Mouse (Mus musculus) heart, postnatal 10 days (tissue): ENCODE results near the gene Shisa8. TPM values are rescaled to one million over a fixed set of nuclear protein-coding genes. Genes with fewer than 3 reads are reported as not detected.

ENCODE experiments used
- DNase-seq, 2 experiments: peaks; one replicate each; pipeline ENCODE4 v3.0.0; 2021
- intact Hi-C: fragments of 180-260 bp; cut with DNase I; formaldehyde crosslinking; loops from one replicate; pipeline ENCODE4 v1.15.1; 2025
- total RNA-seq, 2 experiments: library from RNA; stranded (reverse); gene quantifications; 2 replicates each; pipeline ENCODE4 v1.2.3; 2021

Shisa8 gene
- total RNA-seq, 2 experiments from 2014 or later, result 0.36 TPM; not detected in 1

DNA sequence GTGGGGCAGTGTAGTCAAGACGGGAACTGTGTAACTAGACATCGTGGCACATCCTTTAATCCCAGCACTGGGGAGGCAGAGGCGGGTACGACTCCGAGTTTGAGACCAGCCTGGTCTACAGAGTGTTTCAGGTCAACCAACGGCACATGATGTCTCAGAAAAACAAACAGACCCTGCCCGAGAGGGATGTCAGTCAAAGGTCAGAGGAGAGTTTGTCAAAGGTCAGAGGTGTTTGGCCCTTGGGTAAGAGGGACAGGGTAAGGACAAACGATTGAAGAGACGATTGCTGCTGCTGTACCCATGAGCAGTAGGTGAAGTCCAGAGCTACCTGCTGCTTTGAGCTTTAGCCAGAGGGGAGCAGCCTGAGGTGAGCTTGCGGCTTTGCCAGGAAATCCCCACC, 29.0 kb downstream of the Shisa8 start:
- intact Hi-C loops, result no loop called here

DNA sequence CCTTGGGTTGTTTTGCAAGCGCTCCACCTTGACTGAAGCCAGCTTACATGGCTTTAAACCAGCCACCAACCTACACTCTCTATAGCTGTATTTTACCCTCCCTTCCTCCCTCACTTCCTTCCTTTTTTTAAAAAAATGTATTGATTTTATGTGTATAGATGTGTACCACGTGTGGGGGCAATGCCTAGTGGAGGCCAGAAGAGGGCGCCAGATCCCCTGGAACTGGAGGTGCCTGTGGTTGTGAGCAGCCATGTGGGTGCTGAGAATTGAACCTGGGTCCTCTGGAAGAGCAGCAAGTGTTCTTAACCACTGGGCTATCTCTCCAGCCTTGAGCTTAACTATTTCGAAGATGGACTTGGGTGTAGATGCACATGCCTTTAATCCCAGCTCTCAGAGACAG, 30.3 kb downstream of the Shisa8 start:
- no peak for DNase-seq
- intact Hi-C loops, result no loop called here

More for the DNA sequence above, 29.0 kb downstream of the Shisa8 start:
- no peak for DNase-seq

DNA sequence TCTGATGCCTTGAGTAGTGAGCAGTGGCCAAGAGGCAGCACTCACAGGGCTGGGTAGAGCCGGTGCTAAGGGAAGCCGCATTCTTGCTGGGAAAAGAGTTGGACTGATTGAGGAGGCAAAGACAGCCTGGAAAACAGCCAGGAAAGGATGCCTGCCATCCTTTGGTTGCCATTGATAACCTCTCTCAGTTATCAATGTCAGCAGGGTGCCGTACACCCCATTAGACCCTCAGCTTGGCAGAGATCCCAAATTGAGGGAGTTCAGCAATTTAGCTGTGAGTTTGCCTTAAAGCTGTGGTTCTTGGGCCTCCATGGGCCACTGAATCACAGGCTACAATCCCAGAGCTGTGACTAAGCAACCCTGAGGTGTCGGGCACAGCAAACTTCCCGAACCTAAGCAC, 31.5 kb downstream of the Shisa8 start:
- intact Hi-C loops, result no loop called here
- no peak for DNase-seq

DNA sequence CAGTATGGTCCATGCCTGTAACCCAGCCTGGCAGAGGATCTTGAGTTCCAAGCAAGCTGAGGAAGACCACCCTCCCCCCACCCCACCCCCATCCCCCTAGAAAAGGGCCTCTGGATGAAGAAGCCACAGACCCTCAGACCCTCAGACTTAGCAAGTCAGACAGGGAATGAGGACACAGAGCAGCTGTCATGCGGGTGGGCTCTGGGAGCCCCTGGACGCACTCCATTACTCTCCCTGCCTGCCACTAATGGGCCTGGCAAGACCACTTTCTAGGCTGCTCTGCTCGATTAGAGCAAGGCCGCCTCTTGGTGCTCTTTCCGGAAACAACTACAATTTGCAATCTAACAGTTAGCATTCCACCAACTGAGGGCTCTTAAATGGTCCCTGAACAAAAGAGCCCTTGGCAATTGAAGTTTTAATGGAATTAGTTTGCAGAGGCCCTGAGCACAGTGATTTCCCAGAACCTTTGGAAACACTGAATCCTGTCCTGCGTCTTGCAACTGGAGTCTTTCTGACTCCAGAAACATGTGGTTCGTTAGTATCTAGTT, 34.8 kb downstream of the Shisa8 start:
- intact Hi-C loops, result no loop called here
- no peak for DNase-seq

DNA sequence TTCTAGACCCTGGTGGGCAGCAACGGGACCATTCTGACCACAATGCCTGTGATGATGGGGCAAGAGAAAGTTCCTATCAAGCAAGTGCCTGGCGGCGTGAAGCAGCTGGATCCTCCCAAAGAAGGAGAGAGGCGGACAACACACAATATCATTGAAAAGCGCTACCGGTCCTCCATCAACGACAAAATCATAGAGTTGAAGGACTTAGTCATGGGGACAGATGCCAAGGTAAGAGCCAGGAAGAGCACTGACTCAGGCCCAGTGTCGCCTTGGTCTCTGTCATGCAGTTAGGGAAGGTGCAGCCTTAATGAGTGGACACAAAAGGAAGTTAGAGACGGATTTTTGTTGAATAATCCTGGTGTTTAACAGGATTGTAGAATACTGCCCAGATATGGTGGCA, 37.5 kb downstream of the Shisa8 start:
- intact Hi-C loops, result no loop called here
- no peak for DNase-seq

DNA sequence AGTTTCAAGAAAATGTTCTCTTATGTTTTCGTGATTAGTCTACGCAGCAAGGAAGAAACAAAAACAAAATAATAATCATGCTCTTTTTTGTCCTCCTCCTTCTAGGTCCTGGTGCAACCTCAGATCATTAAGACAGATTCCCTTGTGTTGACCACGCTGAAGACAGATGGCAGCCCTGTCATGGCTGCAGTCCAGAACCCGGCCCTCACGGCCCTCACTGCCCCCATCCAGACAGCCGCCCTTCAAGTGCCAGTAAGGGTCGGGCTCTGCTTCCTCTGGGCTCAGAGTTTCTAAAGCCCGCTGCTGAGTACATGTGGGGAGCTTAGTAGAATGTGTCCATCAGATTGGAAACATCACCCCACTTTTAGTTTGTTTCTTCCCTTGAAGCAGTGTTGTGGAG, 40.0 kb downstream of the Shisa8 start:
- no peak for DNase-seq
- intact Hi-C loops, result no loop called here

DNA sequence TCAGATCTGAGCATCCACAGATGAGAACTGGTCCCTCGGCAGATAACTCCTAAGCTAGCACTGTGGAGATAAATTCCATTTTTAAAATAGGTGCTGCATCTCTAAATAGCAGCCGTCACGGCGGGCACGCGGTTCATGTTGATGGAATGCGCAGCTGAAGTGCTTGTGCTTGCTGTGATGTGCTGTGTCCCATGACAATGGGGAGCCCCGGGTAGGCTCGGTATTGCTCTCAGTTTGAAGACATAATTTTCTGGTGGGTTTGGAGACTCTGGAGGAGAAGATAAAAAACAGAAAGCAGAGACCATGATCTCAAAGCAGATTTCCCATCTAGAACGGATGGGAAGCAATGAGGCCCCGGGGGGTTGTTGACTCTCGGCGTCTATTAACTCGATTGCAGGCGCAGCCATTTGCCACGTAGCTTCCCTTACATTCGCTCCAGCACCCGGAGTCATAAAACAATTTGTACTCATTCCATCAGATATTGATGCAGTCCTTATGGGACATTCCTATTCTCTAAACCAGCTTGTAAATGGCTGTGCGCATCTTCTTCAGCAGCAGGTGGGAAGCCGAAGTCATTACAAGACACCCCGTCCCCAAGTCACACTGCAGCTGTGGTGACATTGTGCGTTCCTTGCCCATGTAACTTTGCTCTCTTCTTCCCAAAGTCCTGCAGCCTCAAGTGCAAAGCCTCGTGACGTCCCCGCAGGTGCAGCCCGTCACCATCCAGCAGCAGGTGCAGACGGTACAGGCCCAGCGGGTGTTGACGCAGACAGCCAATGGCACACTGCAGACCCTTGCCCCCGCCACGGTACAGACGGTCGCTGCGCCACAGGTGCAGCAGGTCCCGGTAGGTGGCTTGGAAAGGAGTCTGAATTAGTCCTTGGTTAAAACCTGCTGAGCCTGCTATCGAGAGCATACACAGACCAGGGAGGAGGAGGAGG, 41.9 kb downstream of the Shisa8 start:
- peak; percentile 32 to 56 for DNase-seq
- intact Hi-C loops, result no loop called here

DNA sequence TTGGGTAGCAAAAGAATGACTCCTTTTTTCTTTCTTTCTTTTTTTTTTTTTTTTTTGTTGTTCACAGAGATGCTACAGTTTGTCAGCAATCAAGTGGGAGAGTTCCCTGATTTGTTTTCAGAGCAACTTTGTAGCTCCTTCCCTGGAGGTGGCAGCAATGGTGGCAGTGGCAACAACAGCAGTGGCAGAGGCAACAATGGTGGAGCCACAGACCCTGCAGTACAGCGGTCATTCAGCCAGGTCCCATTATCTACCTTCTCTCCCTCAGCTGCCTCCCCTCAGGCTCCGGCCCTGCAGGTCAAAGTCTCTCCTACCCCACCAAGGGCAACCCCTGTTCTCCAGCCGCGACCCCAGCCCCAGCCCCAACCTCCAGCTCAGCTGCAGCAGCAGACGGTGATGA, 42.9 kb downstream of the Shisa8 start:
- DNase-seq, result no peak
- intact Hi-C loops, result no loop called here

DNA sequence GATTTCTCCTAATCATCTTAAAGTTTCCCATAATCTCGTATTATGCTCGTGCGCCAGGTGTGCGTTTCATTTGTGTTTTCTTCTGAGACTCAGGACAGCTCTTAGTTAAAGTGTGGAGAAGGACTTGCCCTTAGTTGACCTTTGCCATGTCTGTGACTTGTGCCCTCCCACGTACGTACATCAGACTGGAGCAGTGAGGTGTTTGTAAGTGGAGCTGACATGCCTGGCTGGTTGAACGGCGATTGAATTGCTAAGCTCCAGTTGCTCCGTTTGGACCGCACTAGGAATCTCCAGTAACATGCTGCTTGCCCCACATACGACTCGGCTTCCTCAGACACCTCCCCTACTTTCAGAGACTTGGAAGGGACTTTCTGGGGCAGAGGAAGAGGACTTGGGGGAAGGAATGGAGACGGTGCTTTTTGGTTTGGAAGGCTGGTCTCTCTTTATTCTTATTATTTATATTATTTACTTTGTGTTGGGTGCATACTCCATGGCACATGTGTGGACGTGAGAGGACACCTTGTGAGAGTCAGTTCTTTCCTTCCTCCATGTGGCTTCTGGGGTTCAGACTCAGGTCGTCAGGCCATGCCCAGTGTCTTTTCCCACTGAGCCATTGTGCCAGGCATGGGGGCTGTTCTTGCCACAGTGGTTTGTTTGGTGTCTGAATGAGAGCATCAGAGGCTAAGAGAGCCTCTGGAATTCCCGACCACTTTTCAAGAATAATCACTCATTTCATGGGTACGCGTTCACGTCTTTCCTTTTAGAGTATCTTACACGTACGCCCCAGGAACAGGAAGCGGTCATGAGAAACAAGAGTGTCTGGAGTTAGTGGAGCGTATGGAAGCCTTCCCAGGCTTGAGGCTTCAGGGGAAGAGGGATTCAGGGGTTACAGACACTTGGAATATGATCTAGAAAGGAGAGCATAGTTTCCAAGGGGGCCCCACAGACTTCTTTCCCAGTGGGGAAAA, 45.1 kb downstream of the Shisa8 start:
- intact Hi-C loops, result loop anchor here (2.0 kb wide), 1 partner anchor 67 kb away; no protein-coding TSS in a partner anchor

DNA sequence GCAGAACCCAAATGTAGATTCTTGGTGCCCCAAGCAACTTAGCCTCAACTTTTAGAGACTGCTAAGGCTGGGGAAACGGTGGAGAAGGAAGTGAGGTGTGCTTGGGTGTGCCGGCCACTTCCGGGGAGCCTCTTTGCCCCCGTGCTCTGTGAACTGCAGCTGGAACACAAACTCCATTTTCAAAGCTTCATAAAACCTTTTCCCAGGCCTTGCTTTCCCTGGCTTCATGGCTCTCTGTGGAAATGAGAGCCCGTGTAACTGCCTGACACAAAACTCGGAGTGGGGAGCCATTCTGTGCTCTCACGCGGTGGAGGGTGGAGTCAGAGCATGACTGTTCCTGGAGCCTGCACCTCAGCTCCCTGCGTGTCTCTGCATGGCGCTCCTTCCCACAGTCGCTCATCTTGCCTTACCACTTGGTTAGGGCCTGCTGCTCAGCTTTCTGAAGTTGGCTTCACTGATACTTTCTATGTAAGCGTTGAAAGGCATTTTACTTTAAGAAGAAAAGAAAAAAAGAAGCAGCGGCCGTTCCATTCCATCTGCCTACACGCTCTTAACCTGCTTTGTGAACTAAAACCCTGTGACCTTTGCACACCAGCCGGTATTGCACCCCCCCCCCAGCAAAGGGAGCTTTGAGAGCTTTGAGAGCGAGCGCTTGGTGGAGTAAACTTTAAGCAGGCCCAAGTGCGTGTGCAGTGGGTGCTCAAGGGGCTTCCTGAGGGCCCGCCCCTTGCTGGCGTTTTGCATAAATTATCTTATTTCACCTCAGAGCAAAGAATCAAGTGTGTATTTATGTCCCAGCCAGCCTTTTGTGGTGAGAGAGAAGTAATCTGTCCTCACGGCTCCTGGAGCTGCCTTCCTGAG, 46.1 kb downstream of the Shisa8 start:
- intact Hi-C loops, result loop anchor here (2.0 kb wide), 1 partner anchor 68 kb away; no protein-coding TSS in a partner anchor
- no peak for DNase-seq

More for the DNA sequence above, 45.1 kb downstream of the Shisa8 start:
- no peak for DNase-seq

DNA sequence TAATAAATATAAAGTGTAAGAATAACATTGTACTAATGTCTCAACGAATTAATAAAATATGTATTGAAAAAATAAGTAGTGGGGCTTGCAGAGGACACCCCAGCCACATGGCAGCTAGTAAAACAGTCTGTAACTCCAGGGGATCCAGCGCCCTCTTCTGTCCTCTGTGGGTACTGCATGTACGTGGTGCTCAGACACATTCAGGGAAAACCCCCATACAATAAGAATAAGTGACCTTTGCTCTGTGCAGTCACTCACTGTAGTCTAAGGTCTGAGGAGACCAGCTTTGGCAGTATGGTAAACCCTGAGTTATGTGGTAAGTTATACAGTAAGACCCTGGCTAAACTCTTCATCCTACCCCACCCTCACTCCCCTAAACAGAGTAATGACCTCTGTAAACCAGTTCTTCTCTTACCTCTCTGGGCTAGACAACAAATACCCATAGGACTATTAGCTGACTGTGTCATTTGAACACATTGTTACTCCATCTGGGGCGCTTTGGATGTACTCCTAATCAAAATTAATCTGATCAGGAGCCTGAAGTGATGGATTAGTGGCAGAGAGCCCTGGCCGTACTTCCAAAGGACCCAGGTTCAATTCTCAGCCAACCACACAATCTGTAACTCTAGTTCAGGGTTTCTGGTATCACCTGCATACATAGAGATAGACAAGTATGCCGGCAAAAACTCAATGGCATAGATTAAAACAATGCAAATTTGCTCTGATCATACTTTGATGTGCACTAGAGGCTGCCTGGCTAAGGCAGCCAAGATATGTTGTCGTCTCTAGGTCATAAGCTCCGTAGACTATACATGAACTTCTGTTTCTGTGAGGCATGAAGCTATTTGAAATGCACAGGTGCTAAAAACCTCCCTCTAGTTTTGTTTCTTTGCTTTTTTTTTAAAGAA, 47.0 kb downstream of the Shisa8 start:
- peak; percentile 78 to 92 for DNase-seq
- intact Hi-C loops, result loop anchor here (2.0 kb wide), 2 partner anchors 27 to 69 kb away; no protein-coding TSS in a partner anchor

DNA sequence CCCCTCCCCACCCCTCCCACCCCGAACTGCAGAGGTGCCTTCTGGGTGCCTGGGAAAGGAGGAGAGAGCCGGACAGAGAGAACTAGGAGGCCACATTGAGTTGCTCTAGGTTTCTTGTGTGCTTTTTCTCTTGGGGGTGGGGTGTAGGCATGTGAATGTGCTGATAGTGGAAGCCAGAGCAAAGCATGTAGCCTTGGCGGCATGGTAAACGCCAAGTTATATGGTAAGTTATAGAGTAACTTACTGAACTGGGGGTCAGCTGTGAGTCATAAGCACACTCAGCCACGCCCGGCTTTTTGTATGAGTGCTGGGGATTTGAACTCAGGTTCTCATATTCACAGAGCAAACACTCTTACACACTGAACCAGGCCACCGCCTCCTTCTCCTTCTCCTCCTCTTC, 48.1 kb downstream of the Shisa8 start:
- intact Hi-C loops, result loop anchor here (2.0 kb wide), 1 partner anchor 26 kb away; no protein-coding TSS in a partner anchor

DNA sequence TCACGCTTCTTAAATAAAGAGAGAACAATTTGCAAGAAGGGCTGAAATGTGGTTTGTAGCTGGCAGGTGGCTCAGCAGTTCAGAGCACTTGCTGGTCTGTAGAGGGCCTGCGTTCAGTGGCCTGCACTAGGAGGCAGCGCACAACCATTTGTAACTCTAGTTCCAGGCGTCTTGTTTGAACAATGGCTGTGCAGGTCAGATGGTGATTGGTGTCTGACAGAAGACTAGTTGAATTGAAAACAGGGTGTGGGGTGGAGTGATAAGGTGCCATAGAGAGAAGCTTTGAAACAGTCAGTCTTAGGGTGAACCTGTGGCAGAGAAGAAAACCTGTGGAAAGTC, 48.6 kb downstream of the Shisa8 start:
- no peak for DNase-seq
- intact Hi-C loops, result loop anchor here (2.0 kb wide), 1 partner anchor 25 kb away; no protein-coding TSS in a partner anchor

More for the DNA sequence above, 48.1 kb downstream of the Shisa8 start:
- no peak for DNase-seq

DNA sequence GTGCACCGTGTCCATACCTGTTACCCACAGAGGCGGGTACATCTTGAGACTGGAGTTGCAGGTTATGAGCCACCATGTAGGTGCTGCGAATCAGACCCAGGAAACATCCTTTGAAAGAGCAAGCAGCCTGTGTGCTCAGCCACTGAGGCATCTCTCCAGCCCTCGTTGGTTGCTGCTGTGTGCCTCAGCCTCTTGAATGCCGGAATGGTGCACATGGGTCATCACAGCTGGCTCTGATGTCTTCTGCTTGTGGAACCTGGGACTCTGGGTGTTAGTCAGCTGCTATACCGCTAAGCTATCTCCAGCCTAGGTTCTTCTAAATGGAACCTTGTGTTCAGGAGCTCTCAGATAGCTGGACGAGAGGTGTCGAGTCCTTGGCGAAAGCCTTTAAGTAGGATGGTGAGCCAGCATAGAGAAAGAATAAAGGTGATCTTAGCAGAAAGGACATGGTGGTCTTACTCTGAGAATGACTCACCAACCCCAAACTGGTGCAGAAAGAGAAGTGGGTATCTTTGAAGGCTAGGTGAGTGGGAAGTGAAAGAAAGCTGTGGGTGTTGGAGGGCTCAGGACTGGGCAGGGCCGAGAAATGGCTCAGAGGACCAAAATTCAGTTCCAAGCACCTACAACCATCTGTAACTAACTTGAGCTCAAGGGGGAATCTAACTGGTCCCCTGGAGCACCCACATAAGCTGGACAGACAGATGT, 49.1 kb downstream of the Shisa8 start:
- no peak for DNase-seq
- intact Hi-C loops, result loop anchor here (2.0 kb wide), 1 partner anchor 25 kb away; no protein-coding TSS in a partner anchor

DNA sequence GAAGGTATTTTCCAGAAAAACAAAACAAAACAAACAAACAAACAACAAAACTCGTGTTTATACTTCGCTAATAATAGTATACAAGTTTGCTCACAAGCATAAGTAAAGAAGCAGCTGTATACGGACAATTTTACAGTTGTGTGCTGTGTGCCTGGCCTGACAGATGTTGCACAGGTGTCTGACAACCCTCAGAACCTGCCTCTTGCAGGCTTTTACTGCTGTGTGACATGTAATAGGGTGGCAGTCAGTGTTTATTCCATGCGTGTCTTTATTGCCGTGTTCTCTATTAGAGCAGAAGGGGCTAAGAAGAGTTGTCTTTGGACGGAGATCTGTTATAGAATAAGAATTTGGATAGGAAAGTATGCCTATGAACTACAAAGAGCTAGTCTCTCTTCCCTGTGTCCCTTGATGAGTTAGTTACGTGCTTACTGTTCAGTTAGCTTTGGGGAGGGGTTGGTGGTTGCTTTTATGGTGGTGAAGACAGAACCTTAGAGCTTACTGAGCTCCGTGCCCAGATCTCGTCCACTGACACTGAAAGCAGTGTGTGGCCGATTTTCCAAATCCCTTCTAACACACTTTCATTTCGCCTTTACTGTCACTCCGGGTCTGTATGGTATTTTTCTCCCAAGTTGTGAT, 50.5 kb downstream of the Shisa8 start:
- DNase-seq, result no peak
- intact Hi-C loops, result no loop called here

DNA sequence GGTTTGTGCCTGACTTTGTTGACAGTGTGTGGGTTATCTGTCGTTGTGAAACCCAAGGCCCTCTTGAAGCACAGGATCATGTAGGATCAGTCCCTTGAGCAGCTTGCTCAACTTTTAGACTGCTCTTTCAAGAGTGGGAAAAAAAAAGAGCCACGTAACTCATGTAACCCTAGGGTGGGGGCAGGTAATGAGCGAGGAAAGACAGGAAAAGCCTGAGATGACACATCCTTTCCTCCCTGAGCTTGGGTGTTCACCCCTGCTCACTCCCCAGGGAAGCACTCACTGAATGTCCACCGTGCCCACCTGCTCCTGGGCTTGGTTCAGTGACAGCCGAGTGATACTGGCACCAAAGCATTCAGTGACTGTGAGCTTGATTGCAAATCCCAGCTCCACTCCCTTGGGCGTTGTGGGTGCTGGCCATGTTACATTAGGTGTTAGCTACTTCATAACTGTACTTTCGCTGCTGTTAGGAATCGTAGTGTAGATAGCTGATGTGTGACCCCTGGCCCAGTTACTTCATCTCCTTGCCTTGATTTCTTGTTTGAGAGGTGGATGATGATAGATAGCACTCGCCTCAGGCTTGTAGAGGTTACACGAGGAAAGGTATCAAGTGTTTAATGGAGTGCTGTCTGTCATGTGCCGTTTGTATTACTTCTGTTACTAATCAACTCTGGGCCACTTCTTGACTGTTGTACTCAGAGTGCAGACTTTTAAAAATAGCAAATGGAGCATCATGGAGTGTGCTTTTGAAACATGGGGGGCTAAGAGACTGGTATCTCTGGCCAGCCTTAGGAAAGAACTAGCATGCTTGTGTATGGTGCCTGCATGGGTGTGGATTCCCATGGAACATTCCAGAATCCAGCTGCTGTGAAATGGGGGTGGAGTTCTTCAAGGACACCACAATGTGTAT, 51.6 kb downstream of the Shisa8 start:
- no peak for DNase-seq
- intact Hi-C loops, result no loop called here

DNA sequence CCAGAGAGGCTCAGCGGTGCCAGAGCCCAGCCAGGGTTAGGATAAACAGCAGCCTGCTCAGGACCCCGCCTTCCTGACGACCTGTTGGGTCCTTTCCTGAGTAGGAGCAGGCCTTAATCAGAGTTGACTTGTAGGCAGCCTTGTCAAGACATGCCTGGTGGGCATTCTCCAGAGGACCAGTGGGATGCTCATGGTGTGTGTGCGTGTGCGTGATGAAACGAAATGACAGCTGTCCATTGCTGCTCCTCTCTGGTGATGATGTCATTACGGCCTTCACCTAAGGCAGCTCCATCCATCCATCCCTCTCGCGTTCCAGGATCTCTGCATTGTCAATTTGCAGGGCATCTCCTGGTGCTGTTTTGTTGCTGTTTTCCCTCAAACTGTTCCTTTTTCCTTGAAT, 53.1 kb downstream of the Shisa8 start:
- DNase-seq, result no peak
- intact Hi-C loops, result no loop called here
